Mouse (Mus musculus) thymus, adult 2 months (tissue): ENCODE measurements around the gene Pop7. TPM values are rescaled to one million over a fixed set of nuclear protein-coding genes. Genes with fewer than 3 reads are reported as not detected.

Source experiments
- DNase-seq: peaks from one replicate; pipeline ENCODE4 v3.0.0; 2021
- H3K27ac ChIP-seq: fragments of 200-500 bp; 2 replicates; pipeline ENCODE4 v1.5.1; 2012; ENCODE audit warnings: low read length, control low read depth; ENCODE audit not compliant: control insufficient read depth, insufficient read depth
- H3K27me3 ChIP-seq: fragments of 200-500 bp; 2 replicates; pipeline ENCODE4 v1.6.1; 2012; ENCODE audit warnings: mild to moderate bottlenecking, low read length, moderate library complexity, mixed read lengths; ENCODE audit not compliant: control insufficient read depth, insufficient read depth
- H3K36me3 ChIP-seq: fragments of 200-500 bp; 2 replicates; pipeline ENCODE4 v1.6.1; 2012; ENCODE audit warnings: mild to moderate bottlenecking, low read length, moderate library complexity; ENCODE audit not compliant: control insufficient read depth, insufficient read depth
- H3K4me1 ChIP-seq: fragments of 200-500 bp; replicated peaks from 2 replicates; pipeline ENCODE4 v1.6.1; 2012; ENCODE audit warnings: low read length; ENCODE audit not compliant: control insufficient read depth, insufficient read depth
- H3K4me3 ChIP-seq: fragments of 200-500 bp; 2 replicates; pipeline ENCODE4 v1.5.1; 2012; ENCODE audit warnings: mild to moderate bottlenecking, low read length, control low read depth, moderate library complexity; ENCODE audit not compliant: control insufficient read depth, insufficient read depth
- CTCF ChIP-seq: fragments of 200-500 bp; IDR thresholded peaks from 2 replicates; pipeline ENCODE4 v1.5.1; 2012; ENCODE audit warnings: mild to moderate bottlenecking, control low read depth, low read length, moderate library complexity, borderline replicate concordance; ENCODE audit not compliant: control insufficient read depth, poor library complexity, insufficient read depth; ENCODE audit errors: extremely low read depth
- POLR2A ChIP-seq: fragments of 200-500 bp; IDR thresholded peaks from 2 replicates; pipeline ENCODE4 v1.6.1; 2012; ENCODE audit warnings: mild to moderate bottlenecking, low read length, control low read depth, moderate library complexity; ENCODE audit not compliant: control insufficient read depth, poor library complexity, insufficient read depth; ENCODE audit errors: extremely low read depth
- WGBS: fragments of 180-500 bp; shearing (Covaris S2); methylation state at CpG from one replicate; pipeline ENCODE4 v1.1.7; 2018; 5-methylcytosine and 5-hydroxymethylcytosine counted together
- polyA plus RNA-seq: library from polyadenylated mRNA; depleted of rRNA; stranded (reverse); fragments of >200 nt; gene quantifications from 2 replicates; pipeline ENCODE4 v1.2.3, GENCODE M21; 2012

Gene Pop7
- polyA plus RNA-seq, 1 experiment = 68.7 TPM

DNA sequence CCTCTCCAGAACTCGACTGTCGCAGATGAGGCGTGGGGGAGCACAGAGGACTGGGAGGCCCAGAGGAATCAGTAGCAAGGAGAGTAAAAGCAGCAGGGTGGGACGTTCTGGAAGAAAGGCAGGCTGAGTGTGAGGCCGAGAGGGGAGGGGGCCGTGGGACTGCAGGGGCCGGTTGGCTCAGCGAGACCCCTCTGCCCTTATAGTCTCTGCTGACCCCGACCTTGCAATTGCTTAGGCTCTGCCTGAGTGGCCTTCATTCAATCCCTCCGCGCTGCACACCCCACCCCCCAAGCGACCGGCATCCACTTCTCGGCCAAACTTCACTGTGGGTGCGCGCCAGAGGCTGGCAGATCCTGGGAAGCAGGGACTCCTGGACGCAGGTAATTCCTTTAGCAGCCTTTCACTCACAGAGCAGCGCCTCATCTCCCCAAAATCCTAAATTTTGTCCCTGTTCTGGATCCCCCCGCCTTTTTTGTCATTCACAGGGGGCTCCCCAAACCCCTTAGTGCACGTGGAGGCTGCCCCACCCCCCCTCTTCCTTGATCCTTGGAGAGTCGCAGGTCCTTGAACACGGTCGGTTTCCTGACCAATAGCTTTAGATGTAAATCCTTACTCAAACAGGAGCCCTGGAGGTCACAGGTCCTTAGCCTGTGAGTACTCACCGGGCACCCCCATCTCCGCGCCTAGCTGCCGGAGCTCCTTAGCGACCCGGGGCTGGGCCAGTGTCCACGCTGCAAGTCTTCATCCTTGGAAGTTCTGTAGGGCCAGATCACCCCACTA is 17.1 kb downstream of the Pop7 start:
- TF ChIP-seq POLR2A (no peak), CTCF (no peak)
- Histone ChIP-seq H3K27ac (no peak overlapping the region), H3K4me3 (no peak overlapping the region), H3K27me3 (peaks cover 2% of the 10 kb centered on the region; the same call in 1 of the 2 replicates), H3K36me3 (no peaks in the 10 kb centered on the region), H3K4me1 (no peaks in the 10 kb centered on the region; the same call in 1 of the 2 replicates)
- 48% methylated on average over 30 of the region's 30 CpGs for WGBS
- DNase-seq = no peak

GRCm38 (mm10) chr5:137481897-137482296 is 20.4 kb downstream of the Pop7 start:
- H3K27me3 ChIP-seq = peaks cover 2% of the 10 kb centered on the region; the same call in 1 of the 2 replicates
- no peak overlapping the region for H3K27ac ChIP-seq
- no peak for DNase-seq
- WGBS = 59% methylated on average over 8 of the region's 8 CpGs
- TF ChIP-seq POLR2A = no peak
- no peak for TF ChIP-seq CTCF
- no peak overlapping the region for H3K4me3 ChIP-seq
- no peaks in the 10 kb centered on the region for H3K4me1 ChIP-seq
- H3K36me3 ChIP-seq = no peaks in the 10 kb centered on the region

DNA sequence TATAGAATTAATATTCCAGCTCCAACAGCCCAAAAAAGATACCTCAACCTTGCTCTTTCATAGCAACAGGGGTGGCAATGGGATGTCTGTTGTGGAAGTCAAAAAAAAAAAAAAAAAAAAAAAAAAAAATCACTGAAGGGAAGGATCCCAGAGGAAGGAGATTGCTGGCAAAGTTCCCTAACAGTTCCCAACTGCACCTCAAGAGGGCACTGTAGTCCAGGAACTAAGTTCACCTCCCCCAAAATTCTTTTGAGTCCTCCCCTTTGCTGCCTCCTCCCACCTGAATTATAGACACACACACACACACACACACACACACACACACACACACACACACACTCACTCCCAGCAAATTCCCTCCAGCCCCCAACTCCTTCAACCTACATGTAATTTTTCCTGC is 21.2 kb downstream of the Pop7 start:
- Histone ChIP-seq H3K27ac (no peak overlapping the region), H3K4me1 (no peaks in the 10 kb centered on the region), H3K36me3 (no peaks in the 10 kb centered on the region), H3K4me3 (no peak overlapping the region), H3K27me3 (peaks cover 2% of the 10 kb centered on the region; the same call in 1 of the 2 replicates)
- TF ChIP-seq POLR2A = no peak
- TF ChIP-seq CTCF = no peak
- peak; percentile 53 for DNase-seq

DNA sequence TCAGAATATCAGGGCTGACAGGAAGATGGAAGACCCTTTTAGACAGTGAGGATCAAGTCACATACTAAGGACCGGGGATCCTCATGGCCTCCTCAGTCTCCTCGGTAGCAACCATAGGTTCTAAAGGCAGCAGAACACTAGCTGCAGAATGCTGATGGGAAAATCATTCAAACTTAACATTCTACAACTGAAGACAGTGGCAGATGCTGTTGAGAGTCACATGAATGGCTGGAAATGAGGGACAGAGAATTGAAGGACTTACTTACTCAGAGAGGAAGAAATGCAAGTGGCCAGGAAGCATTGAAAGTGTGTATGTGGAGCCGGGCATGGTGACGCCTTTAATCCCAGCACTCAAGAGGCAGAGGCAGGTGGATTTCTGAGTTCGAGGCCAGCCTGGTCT is 25.4 kb downstream of the Pop7 start, which contains the start of gene Zan:
Gene Zan (minus strand): TSS at position 101 of the 400 bp plus-strand sequence.
- Histone ChIP-seq H3K27me3 (no peaks in the 10 kb centered on the region), H3K27ac (no peak within 1 kb of the TSS), H3K4me3 (no peak within 1 kb of the TSS), H3K4me1 (no peaks in the 10 kb centered on the region), H3K36me3 (no peaks in the 10 kb centered on the region)
- no peak for DNase-seq
- TF ChIP-seq CTCF (no peak), POLR2A (no peak)
- WGBS = 94% methylated on average over 5 of the region's 5 CpGs

DNA sequence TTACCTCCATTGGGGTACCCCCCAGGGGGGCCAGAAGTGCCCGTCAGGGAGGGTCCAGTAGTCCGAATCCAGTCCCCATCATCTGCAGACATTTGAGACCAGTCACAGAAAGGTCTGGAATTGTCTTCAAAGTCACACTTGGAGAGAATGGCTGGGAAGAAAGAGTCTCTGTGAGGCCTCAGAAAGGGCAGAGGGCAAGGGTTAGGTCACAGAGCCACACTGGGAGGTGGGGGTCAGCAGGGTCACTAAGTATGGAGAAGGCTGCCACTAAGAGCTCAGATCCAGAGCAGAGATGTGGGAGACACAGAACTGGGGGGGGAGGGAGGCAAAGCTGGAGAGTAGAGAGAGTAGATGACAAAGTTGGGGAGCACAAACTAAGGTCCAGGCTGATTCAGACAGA is 28.0 kb downstream of the Pop7 start:
- no peaks in the 10 kb centered on the region for H3K4me1 ChIP-seq
- WGBS = 95% methylated on average over 2 of the region's 2 CpGs
- no peak for TF ChIP-seq POLR2A
- TF ChIP-seq CTCF = no peak
- no peak for DNase-seq
- H3K4me3 ChIP-seq = no peak overlapping the region
- H3K36me3 ChIP-seq = no peaks in the 10 kb centered on the region
- no peak overlapping the region for H3K27ac ChIP-seq
- H3K27me3 ChIP-seq = no peaks in the 10 kb centered on the region

DNA sequence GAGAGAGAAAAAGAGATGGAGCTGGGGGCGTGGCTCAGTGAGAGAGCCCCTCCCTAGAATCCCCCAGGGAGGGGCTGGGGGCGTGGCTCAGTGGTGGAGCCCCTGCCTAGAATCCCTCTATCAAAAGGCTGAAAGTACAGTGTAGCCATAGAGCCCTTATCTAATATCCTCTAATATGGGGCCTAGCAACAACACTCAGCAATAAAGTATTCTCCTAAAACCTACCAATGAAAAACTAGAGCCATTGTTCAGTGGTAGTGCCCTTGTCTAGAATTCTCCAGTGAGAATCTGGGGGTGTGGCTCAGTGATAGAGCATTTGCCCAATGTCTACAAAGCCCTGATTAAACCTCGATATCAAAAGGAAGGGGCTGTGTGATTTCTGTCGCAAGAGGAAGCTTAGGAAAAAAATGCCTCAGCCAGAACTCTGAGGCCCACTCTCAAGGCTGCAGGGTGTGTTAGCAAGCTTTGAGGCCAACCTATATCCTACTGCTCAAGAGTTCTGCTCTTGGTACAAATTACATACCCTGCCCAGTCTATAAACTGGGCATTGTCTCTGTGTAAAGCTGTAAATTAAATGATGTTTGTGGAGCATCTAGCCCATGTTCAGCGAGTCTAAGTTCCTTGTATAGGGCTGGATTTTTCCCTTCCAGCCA is 29.9 kb downstream of the Pop7 start:
- TF ChIP-seq POLR2A (no peak), CTCF (no peak)
- no peak for DNase-seq
- H3K4me3 ChIP-seq = no peak overlapping the region
- WGBS = 52% methylated on average over 5 of the region's 5 CpGs
- no peaks in the 10 kb centered on the region for H3K27me3 ChIP-seq
- H3K36me3 ChIP-seq = no peaks in the 10 kb centered on the region
- no peak overlapping the region for H3K27ac ChIP-seq
- no peaks in the 10 kb centered on the region for H3K4me1 ChIP-seq

- Histone ChIP-seq H3K36me3 (no peaks in the 10 kb centered on the region), H3K27me3 (no peaks in the 10 kb centered on the region), H3K4me1 (no peaks in the 10 kb centered on the region), H3K4me3 (no peak overlapping the region), H3K27ac (no peak overlapping the region)
- TF ChIP-seq POLR2A (no peak), CTCF (no peak)
- 97% methylated on average over 6 of the region's 6 CpGs for WGBS
- DNase-seq = no peak
These were observed 35.4 kb downstream of the Pop7 start for GRCm38 (mm10) chr5:137466946-137467345.
